Mouse (Mus musculus) liver, embryonic 14.5 days (tissue): ENCODE data around the gene Amelx. TPM values are rescaled to one million over a fixed set of nuclear protein-coding genes. Genes with fewer than 3 reads are reported as not detected.

Experiments
- ATAC-seq: fragments of 200-750 bp; cut with Nextera tagmentation; 2 replicates; pipeline ENCODE4 v1.8.0; 2017; ENCODE audit warnings: moderate number of reproducible peaks, mild to moderate bottlenecking, moderate library complexity; ENCODE audit not compliant: insufficient read depth
- DNase-seq, 3 experiments: peaks; one replicate each; pipeline ENCODE4 v3.0.0-alpha.2; 2012 to 2013; ENCODE audit warnings: low read depth in 3 of 3, low spot score in 3 of 3
- H3K27ac ChIP-seq: fragments of 300-500 bp; sonication (generic); 2 replicates; pipeline ENCODE4 v1.5.1; 2014; ENCODE audit warnings: moderate library complexity, mild to moderate bottlenecking, control low read depth, inconsistent platforms
- H3K27me3 ChIP-seq: fragments of 300-500 bp; sonication (generic); 2 replicates; pipeline ENCODE4 v1.6.1; 2014; ENCODE audit warnings: mild to moderate bottlenecking, low read length, moderate library complexity; ENCODE audit not compliant: control insufficient read depth, insufficient read depth
- H3K36me3 ChIP-seq: fragments of 300-500 bp; sonication (generic); replicated peaks from 2 replicates; pipeline ENCODE4 v1.6.1; 2014; ENCODE audit warnings: low read depth; ENCODE audit not compliant: control insufficient read depth, insufficient read depth
- H3K4me1 ChIP-seq, 2 experiments: fragments of 200-500 bp in 1 of 2; fragments of 300-500 bp in 1 of 2; sonication (generic) in 1 of 2; replicated peaks; 2 replicates each; pipeline ENCODE4 v1.6.1; 2012 to 2014; ENCODE audit warnings: antibody characterized with exemption in 1 of 2, inconsistent platforms in 1 of 2, low read length in 1 of 2; ENCODE audit not compliant: control insufficient read depth in 2 of 2, insufficient read depth in 2 of 2
- H3K4me2 ChIP-seq: fragments of 300-500 bp; sonication (generic); 2 replicates; pipeline ENCODE4 v1.6.1; 2014; ENCODE audit warnings: low read depth, mild to moderate bottlenecking, control low read depth, moderate library complexity
- H3K4me3 ChIP-seq, 2 experiments: fragments of 200-500 bp in 1 of 2; fragments of 300-500 bp in 1 of 2; sonication (generic) in 1 of 2; 2 replicates each; pipeline ENCODE4 v1.5.1; 2012 to 2014; ENCODE audit warnings: low read depth in 2 of 2, low read length in 2 of 2, mild to moderate bottlenecking in 2 of 2, control low read depth in 1 of 2, inconsistent platforms in 1 of 2, moderate library complexity in 1 of 2; ENCODE audit not compliant: insufficient read depth in 1 of 2
- H3K9ac ChIP-seq: fragments of 300-500 bp; sonication (generic); replicated peaks from 2 replicates; pipeline ENCODE4 v1.6.1; 2014; ENCODE audit warnings: mild to moderate bottlenecking, control low read depth, moderate library complexity
- H3K9me3 ChIP-seq: fragments of 300-500 bp; sonication (generic); 2 replicates; pipeline ENCODE4 v1.6.1; 2016; ENCODE audit warnings: low read length, mixed read lengths; ENCODE audit not compliant: control insufficient read depth
- CTCF ChIP-seq: IDR thresholded peaks from 2 replicates; pipeline ENCODE4 v1.5.1; 2016; ENCODE audit warnings: antibody characterized with exemption, low read depth, control low read depth
- EP300 ChIP-seq: IDR thresholded peaks from 2 replicates; pipeline ENCODE4 v1.6.1; 2016; ENCODE audit warnings: antibody characterized with exemption, low read depth
- WGBS: fragments of 180-500 bp; shearing (Covaris S2); extraction: QIAGEN DNeasy Blood & Tissue Kit; methylation state at CpG from one replicate; pipeline ENCODE4 v1.1.7; 2014; ENCODE audit not compliant: insufficient replicate concordance; 5-methylcytosine and 5-hydroxymethylcytosine counted together
- polyA plus RNA-seq, 2 experiments: library from polyadenylated mRNA; depleted of rRNA in 1 of 2; stranded (reverse) in 1 of 2; unstranded in 1 of 2; fragments of >200 nt; fragmentation: Nextera tagmentation in 1 of 2; extraction: Ambion mirVana in 1 of 2; gene quantifications; 2 replicates each; pipeline versions ENCODE4 v1.2.1 to v1.2.3; 2012 to 2014

Gene Amelx
- not detected in 2 replicates for polyA plus RNA-seq (2012; rRNA removed)
- polyA plus RNA-seq (2014; fragmentation: Nextera tagmentation; extraction: Ambion mirVana), result not detected in 2 replicates

- ATAC-seq (no peak), DNase-seq (no peak)
- WGBS, result 65% methylated on average over 5 of the region's 5 CpGs
- Histone ChIP-seq H3K4me2 (no peak within 1 kb of the TSS), H3K27ac (no peak within 1 kb of the TSS), H3K4me1 (no peaks in the 10 kb centered on the region), H3K9ac (no peak within 1 kb of the TSS), H3K9me3 (no peaks in the 10 kb centered on the region), H3K36me3 (no peaks in the 10 kb centered on the region), H3K27me3 (no peaks in the 10 kb centered on the region), H3K4me3 (no peak within 1 kb of the TSS)
- TF ChIP-seq CTCF (no peak), EP300 (no peak)
Observed at GRCm38 (mm10) chrX:169187100-169187499, at the start of gene Amelx. TSS of gene Amelx (minus strand) at chrX:169187200.

- no peak overlapping the region for H3K4me3 ChIP-seq
- ATAC-seq (no peak), DNase-seq (no peak)
- TF ChIP-seq CTCF (no peak), EP300 (no peak)
- no peaks in the 10 kb centered on the region for H3K36me3 ChIP-seq
- no peak overlapping the region for H3K27ac ChIP-seq
- H3K9me3 ChIP-seq, result no peaks in the 10 kb centered on the region
- no peaks in the 10 kb centered on the region for H3K27me3 ChIP-seq
- 34% methylated on average over 3 of the region's 3 CpGs for WGBS
- H3K4me1 ChIP-seq, result 0 out of 4 replicates have a peak, but pooled peaks cover 0 to 4% of the 10 kb centered on the region in 2 experiments
- H3K4me2 ChIP-seq, result no peak overlapping the region
- no peak overlapping the region for H3K9ac ChIP-seq
Observed at GRCm38 (mm10) chrX:169222357-169223062, 35.5 kb upstream of the Amelx start.

GRCm38 (mm10) chrX:169220064-169220463 is 33.1 kb upstream of the Amelx start:
- ATAC-seq, result 0 out of 2 replicates have a peak, but pooled peaks have one; percentile 41
- Histone ChIP-seq H3K9me3 (no peaks in the 10 kb centered on the region), H3K36me3 (no peaks in the 10 kb centered on the region), H3K4me2 (no peak overlapping the region), H3K27ac (no peak overlapping the region), H3K9ac (no peak overlapping the region), H3K4me3 (no peak overlapping the region), H3K4me1 (0 out of 4 replicates have a peak, but pooled peaks cover 0 to 4% of the 10 kb centered on the region in 2 experiments), H3K27me3 (no peaks in the 10 kb centered on the region)
- no peak for TF ChIP-seq EP300
- TF ChIP-seq CTCF, result no peak
- no peak for DNase-seq
- WGBS, result 18% methylated on average over 8 of the region's 8 CpGs

- 51% methylated on average over 3 of the region's 3 CpGs for WGBS
- Histone ChIP-seq H3K9me3 (no peaks in the 10 kb centered on the region), H3K27me3 (no peaks in the 10 kb centered on the region), H3K4me1 (no peaks in the 10 kb centered on the region), H3K36me3 (no peaks in the 10 kb centered on the region), H3K4me3 (no peak overlapping the region), H3K27ac (no peak overlapping the region), H3K4me2 (no peak overlapping the region), H3K9ac (no peak overlapping the region)
- no peak for TF ChIP-seq CTCF
- TF ChIP-seq EP300, result no peak
- DNase-seq, result no peak
- no peak for ATAC-seq
Observed at GRCm38 (mm10) chrX:169210019-169210418, 23.0 kb upstream of the Amelx start.

GRCm38 (mm10) chrX:169178634-169179033 is 8.4 kb downstream of the Amelx start:
- no peaks in the 10 kb centered on the region for H3K27me3 ChIP-seq
- H3K9ac ChIP-seq, result no peak overlapping the region
- DNase-seq (no peak), ATAC-seq (no peak)
- no peaks in the 10 kb centered on the region for H3K36me3 ChIP-seq
- no peaks in the 10 kb centered on the region for H3K9me3 ChIP-seq
- no peak overlapping the region for H3K4me3 ChIP-seq
- no peaks in the 10 kb centered on the region for H3K4me1 ChIP-seq
- TF ChIP-seq CTCF (no peak), EP300 (no peak)
- H3K27ac ChIP-seq, result no peak overlapping the region
- no peak overlapping the region for H3K4me2 ChIP-seq
- WGBS, result 60% methylated on average over 2 of the region's 2 CpGs
